Mouse (Mus musculus) ES-E14 (cell line): ENCODE data around the gene Trim28.

Experiments
- HCFC1 ChIP-seq: IDR thresholded peaks from 2 replicates; pipeline ENCODE4 v1.6.1; 2012; ENCODE audit warnings: low read length, inconsistent platforms, borderline replicate concordance; ENCODE audit not compliant: insufficient read depth
- MAFK ChIP-seq: IDR thresholded peaks from 2 replicates; pipeline ENCODE4 v1.6.1; 2014; ENCODE audit warnings: mild to moderate bottlenecking, low read depth, low read length, inconsistent platforms; ENCODE audit not compliant: insufficient read depth
- ZC3H11A ChIP-seq: IDR thresholded peaks from 2 replicates; pipeline ENCODE4 v1.6.1; 2012; ENCODE audit warnings: low read depth, mild to moderate bottlenecking, inconsistent platforms, low read length, borderline replicate concordance

DNA sequence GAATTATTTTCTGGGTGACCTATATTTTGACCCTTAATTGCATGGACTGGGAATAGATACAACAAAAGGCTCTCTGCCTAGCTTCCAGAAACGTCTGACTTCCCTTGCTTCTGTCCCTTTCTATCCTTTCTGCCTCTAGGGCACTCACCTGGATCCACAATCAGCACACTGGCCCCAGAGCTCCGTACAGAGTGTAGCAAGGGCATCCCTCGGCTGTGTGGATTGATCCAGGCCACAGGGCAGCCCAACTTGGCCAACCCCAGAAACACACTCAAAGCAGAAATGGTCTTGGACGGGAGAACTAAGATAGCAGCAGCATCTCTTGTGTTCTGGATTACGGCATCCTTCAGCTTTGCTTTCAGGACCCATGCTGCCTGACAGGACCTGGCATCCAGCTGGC lies 1.7 kb upstream of the Trim28 start:
- TF ChIP-seq HCFC1 (no peak), MAFK (no peak), ZC3H11A (no peak)
